Mouse (Mus musculus): Measurements from ENCODE around the gene Igsf6.

DNA sequence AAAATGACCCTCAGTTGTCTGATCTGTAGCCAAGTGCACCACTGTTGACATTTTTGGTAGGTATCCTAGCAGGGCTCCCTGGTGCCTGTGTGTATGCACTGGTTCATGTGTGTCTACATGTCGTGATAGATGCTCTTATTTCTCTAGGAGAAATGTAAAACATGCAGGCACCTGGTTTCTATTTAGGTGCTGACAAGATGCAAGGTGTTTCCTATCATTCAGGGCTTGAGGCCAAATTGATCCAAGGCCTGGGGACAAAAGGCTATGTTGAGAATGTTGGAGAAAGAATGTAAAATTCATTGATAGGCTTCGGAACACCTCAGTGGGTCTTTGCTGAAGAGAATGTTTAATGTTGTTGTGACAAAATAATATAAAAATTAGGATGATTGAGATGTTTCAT, 7.4 kb upstream of the Igsf6 start:
- TF ChIP-seq CTCF (IDR thresholded peaks at IDR 0.05; ENCODE audit: borderline replicate concordance, insufficient read depth, low read depth, low read length) (no peak), POLR2A (IDR thresholded peaks at IDR 0.05; ENCODE audit: borderline replicate concordance, insufficient read depth, low read length) (no peak)
